Mouse (Mus musculus) right cerebral cortex, adult 2 months (tissue): ENCODE results near the gene Gm42906.

ENCODE experiments used
- DNase-seq, 2 experiments: peaks; one replicate each; pipeline ENCODE4 v3.0.0; 2021 to 2022; ENCODE audit warnings: low spot score in 2 of 2

Gm42906 gene

GRCm38 (mm10) chr5:151298371-151298770 lies 129.6 kb downstream of the Gm42906 start:
- DNase-seq, result no peak

- DNase-seq, result no peak
Measured at GRCm38 (mm10) chr5:151296244-151296643, 131.7 kb downstream of the Gm42906 start.

- DNase-seq, result no peak
Measured at GRCm38 (mm10) chr5:151293591-151293990, 134.4 kb downstream of the Gm42906 start.

- DNase-seq, result no peak
Measured at GRCm38 (mm10) chr5:151292310-151292709, 135.7 kb downstream of the Gm42906 start.

DNA sequence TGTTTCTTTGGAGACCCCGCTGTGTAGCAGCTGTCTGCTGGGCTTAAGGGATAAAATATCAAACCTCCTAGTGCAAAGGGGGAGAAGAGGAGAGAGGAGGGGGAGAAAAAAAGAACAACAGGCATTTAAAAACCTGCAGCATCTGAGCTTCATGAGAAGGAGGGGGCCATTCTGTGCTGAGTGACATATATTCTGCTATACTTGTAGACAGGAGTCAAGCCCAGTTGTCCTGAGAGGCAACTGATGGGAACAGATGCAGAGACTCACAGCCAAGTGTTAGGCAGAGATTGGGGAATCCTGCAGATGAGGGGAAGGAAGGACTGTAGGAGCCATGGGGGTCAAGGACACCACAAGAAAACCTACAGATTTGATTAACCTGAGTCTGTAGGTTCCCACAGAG lies 141.6 kb downstream of the Gm42906 start:
- no peak for DNase-seq

DNA sequence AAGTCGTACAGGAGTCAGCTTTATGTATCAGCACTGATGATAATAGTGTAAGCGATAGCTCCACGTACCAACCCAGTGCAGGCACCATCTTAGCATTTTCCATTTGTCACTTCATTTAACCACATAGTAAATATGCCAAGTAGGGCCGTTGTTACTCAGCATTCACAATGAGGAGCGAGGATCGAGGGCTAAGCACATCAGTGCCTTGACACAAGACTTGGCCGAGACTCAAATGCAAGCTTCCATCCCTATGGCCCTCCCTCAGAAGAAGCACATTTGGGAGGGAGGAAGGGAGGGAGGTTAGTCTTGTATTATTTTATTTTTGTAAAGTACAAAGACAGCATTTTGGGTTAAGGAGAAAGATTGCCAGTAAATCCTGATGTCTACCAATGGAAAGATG lies 148.4 kb downstream of the Gm42906 start:
- no peak for DNase-seq

DNA sequence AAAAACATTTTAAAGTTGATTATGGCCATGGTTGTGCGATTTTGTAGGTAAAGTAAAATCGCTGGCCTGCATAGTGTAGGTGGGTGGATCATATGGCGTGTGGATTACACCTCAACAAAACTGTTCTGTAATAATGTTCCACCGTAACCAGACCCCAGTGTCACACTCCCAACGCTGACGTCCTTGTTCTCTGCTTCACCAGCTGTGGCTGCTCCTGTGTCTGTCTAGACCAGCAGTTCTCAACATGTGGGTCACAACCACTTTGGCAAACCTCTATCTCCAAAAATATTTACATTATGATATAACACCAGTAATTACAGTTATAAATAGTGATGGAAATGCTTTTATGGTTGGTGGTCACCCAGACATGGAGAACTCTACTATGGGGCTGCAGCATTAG lies 150.0 kb downstream of the Gm42906 start:
- DNase-seq, result no peak

DNA sequence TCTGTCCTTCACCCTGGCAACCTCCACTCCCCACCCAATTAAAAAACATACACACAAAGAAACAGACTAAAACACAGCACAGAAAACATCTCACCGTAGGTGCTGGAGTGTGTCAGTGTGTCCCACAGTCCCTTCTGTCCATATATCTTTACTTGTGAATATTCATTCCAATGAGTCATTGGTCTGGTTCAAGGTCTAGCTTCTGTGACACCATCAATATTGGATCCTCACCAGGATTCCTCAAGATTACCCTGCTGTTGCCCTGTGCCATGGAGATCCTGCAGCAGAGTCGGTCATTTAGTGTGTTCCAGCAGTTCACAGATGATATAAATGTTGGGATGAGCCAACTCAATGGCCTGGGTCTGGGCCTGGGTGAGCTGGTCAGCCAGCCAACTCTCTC lies 152.0 kb downstream of the Gm42906 start:
- DNase-seq, result no peak

DNA sequence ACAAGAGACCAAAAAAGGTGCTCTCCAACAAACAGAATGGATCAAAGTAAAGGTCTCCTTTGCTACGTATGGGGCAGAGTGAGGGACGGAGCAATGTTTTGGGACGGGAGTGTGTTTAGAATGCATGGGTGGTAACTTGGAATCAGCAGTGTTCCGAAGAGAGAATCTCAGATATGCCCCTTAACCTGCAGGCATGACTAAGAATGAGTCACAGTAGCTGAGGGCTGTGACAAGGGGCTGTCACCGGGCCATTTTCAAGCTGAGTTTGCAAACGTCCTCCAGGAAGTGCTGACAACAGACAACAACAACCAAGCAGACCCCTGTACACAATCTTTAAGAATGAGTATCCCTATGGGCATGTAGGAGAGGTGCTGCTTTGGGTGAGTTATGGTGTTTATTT lies 153.7 kb downstream of the Gm42906 start:
- no peak for DNase-seq

DNA sequence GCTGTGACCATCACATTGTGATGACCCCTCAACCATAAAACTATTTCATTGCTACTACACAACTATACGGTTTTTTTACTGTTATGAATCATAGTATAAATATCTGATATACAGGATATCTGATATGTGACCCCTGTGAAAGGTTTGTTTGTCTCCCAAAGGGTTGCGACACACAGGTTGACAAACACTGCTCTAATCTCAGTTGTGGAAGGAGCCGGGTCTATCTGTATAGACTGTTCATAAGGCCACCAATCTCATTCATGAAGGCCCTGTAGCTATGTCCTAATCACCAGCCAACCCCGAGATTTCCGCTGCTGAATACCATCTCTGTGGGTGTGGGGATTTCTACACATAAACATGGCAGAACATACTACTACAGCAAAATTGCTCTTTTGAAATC lies 157.1 kb downstream of the Gm42906 start:
- DNase-seq, result no peak

GRCm38 (mm10) chr5:151266896-151267634 lies 160.9 kb downstream of the Gm42906 start:
- no peak for DNase-seq

GRCm38 (mm10) chr5:151261558-151261957 lies 166.4 kb downstream of the Gm42906 start:
- no peak for DNase-seq

DNA sequence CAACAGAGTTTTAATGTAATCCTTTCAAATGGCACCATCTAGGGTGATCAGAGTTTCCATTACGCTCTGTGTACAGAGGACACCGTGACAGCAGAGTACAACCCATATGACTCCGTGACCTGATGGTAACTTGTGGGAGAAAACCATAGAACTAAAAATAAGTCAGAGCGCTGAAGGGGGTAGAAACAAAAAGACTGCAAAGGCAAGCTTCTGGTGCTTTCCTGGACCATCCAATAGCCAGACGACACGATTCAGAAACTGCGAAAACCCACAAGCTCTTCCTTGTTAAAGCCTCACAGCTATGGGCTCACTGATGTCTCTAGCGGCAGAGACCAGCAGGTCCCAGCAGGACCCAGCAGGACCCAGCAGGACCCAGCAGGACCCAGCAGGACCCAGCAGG lies 175.8 kb downstream of the Gm42906 start:
- DNase-seq, result no peak

DNA sequence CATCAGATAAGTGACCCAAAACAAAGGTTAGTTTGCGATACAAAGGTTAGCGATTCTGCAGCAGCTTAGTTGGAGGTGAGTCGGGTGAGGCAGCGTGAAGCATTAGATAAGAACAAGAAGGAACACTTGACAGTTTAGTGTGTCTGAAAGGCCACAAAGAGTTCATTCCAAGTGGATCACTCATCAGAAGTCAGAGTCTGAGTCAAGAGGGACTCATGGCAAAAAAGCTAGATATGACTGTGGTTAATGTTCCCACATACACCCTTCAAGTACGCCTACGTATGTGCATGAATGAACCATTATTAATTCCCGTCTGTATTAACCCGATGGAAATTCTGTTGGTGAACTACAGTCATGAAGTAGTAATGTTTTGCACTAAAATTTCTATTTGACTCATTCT lies 176.3 kb downstream of the Gm42906 start:
- no peak for DNase-seq

GRCm38 (mm10) chr5:151248671-151249620 lies 179.0 kb downstream of the Gm42906 start:
- no peak for DNase-seq

GRCm38 (mm10) chr5:151248084-151248483 lies 179.9 kb downstream of the Gm42906 start:
- no peak for DNase-seq

DNA sequence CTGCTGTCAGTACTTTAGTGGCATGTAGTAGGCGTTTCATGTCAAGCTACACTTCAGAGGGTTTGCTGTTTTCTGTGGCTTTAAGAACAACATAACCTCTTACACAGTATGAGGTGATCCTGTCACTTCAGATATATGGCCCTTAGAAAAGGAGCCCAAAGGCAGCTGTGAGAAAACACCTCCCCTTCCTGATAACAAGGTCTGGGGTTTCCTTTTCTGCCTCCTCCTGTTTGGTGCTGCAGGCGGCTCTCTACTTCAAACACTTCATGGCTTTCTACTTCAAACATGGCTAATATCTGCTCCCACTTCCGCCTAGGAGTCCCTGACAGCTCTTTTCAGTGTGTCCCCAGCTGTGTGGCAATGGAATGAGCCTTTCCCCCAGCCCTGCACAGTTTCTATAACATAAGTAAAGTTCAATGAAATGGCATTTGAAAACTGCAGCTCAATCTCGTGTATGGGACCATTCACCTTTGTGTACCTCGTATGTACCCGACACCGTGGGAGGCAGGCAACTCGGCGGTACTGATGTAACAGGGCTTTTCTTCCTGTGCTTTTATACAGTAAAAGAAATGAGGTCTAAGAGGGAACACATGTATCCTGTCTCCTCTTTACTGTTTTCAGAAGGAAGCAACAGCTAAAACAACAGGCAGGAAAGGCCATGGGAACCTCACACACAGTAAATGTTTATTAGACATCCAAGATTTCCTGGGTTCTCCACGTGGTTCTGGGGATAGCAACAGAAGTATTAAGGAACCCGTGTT lies 180.7 kb downstream of the Gm42906 start:
- DNase-seq, result no peak

- no peak for DNase-seq
Measured at GRCm38 (mm10) chr5:151246287-151246686, 181.7 kb downstream of the Gm42906 start.

DNA sequence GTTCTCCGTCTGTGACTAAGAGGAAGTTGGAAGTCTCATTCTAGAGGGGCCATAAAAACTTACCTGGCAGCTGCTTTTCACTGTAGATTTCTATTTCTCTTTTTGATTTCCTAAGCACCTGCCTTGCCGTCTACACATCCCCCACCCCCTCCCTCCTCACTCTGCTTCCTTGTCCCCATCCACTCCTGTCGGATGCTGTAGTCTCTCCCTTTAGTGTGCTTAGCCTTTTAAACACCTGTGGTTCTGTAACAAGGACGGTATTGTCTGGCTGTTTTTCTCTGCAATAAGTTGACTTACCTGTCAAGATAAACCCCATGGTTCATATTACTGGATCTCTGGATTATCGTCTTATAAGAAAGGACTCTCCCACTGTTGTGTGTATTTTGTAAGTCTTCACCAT lies 182.4 kb downstream of the Gm42906 start:
- no peak for DNase-seq

DNA sequence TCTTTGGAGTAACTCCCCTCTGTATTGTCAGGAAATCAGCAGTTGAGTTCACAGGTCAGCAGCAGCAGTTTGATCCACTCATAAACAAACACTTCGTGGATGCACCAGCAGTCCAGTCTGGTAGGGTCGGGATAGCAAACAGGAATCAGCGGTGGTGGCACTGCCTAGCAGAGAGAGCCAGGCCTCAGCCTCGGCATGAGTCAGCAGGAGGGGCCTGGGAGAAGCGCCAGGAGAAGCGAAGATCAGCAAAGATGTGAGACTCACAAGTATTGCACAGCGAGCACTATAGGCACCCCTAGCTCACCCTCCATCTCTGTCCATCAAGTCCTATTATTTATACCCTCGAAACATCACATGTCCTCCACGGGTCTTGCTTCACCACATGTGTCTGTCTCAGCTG lies 189.2 kb downstream of the Gm42906 start:
- no peak for DNase-seq

GRCm38 (mm10) chr5:151236411-151236810 lies 191.6 kb downstream of the Gm42906 start:
- no peak for DNase-seq

DNA sequence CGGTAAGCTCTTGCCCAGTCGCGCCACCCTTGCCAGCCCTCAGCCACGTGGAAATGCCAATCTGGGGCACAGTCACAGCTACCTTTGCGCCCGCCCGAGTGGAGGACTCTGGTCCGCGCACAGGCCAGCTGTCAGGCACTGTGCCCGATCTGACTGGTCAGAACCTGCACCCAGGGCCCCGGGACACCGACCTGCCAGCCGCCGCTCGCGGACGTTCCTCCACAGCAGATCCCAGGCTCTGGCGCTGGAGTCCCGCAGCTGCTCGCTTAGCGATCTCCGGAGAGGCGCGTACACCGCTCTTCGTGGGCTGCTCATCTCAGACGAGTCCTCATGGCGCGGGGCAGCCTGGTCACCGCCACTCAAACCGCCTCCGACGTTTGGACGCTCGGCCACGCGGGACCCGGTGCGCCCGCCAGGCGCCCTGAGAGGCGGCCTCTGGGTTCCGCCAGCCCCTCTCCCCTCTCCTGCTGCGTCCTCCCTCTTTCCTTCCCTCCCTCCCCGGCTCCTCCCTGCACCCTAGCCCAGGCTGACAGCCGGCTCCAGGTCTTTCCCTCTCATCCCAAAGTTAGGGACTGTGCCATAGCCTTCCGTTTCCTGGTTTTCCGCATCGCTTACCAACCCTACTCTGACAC lies 194.4 kb downstream of the Gm42906 start, which contains the start of gene Stard13:
Gene Stard13 (minus strand): TSS at position 437 of the 632 bp plus-strand sequence.
- peak; percentile 28 to 51 for DNase-seq
